Mouse (Mus musculus) lung, adult 2 months (tissue): ENCODE data around the gene Eloa.

Source experiments
- CTCF ChIP-seq: fragments of 200-500 bp; IDR thresholded peaks from 2 replicates; pipeline ENCODE4 v1.5.1; 2011; ENCODE audit warnings: mild to moderate bottlenecking, low read length, control low read depth; ENCODE audit not compliant: insufficient read depth
- POLR2A ChIP-seq: fragments of 200-500 bp; IDR thresholded peaks from 2 replicates; pipeline ENCODE4 v1.6.1; 2011; ENCODE audit warnings: low read depth, mild to moderate bottlenecking, control low read depth, low read length, borderline replicate concordance; ENCODE audit errors: extremely low read depth

DNA sequence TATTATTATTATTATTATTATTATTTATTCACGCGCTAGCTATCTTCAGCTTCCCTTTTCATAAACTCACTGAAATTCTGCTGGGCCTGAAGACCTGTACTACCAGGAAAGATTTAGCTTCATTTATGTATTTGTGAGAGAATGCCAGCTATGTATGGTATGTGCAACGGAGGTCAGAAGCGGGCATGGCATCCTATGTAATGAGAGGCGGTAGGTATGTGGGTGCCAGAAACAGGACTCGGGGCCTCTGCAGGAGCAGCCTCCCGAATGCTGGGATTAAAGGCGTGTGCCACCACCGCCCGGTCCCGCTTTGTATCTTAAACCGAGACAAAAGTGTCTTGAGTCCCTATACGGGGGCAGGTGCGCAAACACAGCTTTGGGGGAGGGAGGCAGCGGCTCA is 58.6 kb downstream of the Eloa start:
- TF ChIP-seq POLR2A (no peak), CTCF (no peak)
